Mouse (Mus musculus): ENCODE measurements at regions not wholly inside any gene's neighbourhood (a gene's known extent, or its start where the extent isn't known, plus 50 kb on each side); places are given as distances from the start of the nearest gene placed in this dataset.

DNA sequence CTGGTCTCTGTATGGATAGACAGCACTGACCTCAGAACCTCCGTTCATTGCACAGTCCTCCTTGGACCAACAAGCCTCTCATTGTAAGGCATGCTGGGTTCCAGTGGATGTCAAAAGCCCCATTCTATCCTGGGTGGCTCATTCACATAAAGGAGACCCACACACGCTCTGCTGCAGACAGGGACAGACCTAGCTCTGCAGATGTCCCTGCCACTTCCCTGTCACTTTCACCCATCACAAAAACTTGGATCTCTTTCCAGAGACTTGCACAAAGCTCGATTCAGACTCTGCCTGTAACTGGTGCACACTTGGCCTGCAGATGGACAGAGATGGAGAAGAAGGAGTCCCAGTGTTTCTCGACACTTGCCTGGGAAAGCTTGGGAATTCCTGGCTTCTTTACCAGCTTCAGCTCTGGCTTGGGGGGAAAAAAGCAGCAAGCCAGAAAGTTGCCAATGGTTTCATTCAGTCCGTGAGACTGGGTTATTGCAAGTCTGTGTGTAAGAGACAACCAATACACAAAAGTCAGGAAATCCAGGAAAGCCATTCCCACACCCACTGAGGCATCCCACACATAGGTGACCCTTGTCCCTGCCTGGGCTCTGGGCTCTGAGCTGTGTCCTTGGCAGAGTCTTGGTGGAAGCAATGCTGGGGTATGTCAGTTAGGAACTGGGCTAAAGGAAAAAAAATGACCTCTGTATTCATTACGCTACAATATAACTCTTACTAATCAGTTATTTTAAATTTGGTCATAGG is 136.1 kb upstream of the Car8 start:
- no peak for TF ChIP-seq POLR2A (IDR thresholded peaks at IDR 0.05; ENCODE audit: low read depth, low read length)
- no peak for TF ChIP-seq CTCF (IDR thresholded peaks at IDR 0.05; ENCODE audit: extremely low read depth, insufficient read depth, insufficient read length, insufficient replicate concordance)
